Mouse (Mus musculus) midbrain, embryonic 11.5 days (tissue): ENCODE measurements around the gene Trim40. TPM values are rescaled to one million over a fixed set of nuclear protein-coding genes. Genes with fewer than 3 reads are reported as not detected.
A peak's percentile ranks its signal among the peaks of the same experiment; 100 is the strongest.

Source experiments
- ATAC-seq: fragments of 200-750 bp; cut with Nextera tagmentation; 2 replicates; pipeline ENCODE4 v1.8.0; 2017; ENCODE audit warnings: moderate TSS enrichment, moderate library complexity; ENCODE audit not compliant: low FRiP score
- DNase-seq: peaks from one replicate; pipeline ENCODE4 v3.0.0; 2015; ENCODE audit warnings: low spot score; ENCODE audit errors: missing footprints
- H3K27ac ChIP-seq: fragments of 300-500 bp; sonication (generic); 2 replicates; pipeline ENCODE4 v1.5.1; 2014; ENCODE audit warnings: low read depth, low read length
- H3K27me3 ChIP-seq: fragments of 300-500 bp; sonication (generic); 2 replicates; pipeline ENCODE4 v1.6.1; 2014; ENCODE audit warnings: mild to moderate bottlenecking, low read length, moderate library complexity, mixed read lengths; ENCODE audit not compliant: control insufficient read depth, insufficient read depth
- H3K36me3 ChIP-seq: fragments of 300-500 bp; sonication (generic); 2 replicates; pipeline ENCODE4 v1.6.1; 2014; ENCODE audit warnings: mild to moderate bottlenecking, low read length, moderate library complexity, mixed read lengths; ENCODE audit not compliant: control insufficient read depth, insufficient read depth
- H3K4me1 ChIP-seq: fragments of 300-500 bp; sonication (generic); 2 replicates; pipeline ENCODE4 v1.6.1; 2014; ENCODE audit warnings: low read length; ENCODE audit not compliant: control insufficient read depth, insufficient read depth
- H3K4me2 ChIP-seq: fragments of 300-500 bp; sonication (generic); 2 replicates; pipeline ENCODE4 v1.6.1; 2014; ENCODE audit warnings: mild to moderate bottlenecking, moderate library complexity
- H3K4me3 ChIP-seq: fragments of 300-500 bp; sonication (generic); 2 replicates; pipeline ENCODE4 v1.5.1; 2014; ENCODE audit warnings: low read depth, low read length
- H3K9ac ChIP-seq: fragments of 300-500 bp; sonication (generic); 2 replicates; pipeline ENCODE4 v1.6.1; 2014; ENCODE audit warnings: low read length
- H3K9me3 ChIP-seq: fragments of 300-500 bp; sonication (generic); 2 replicates; pipeline ENCODE4 v1.6.1; 2016; ENCODE audit warnings: low read length; ENCODE audit not compliant: control insufficient read depth
- WGBS: fragments of 180-500 bp; shearing (Covaris S2); extraction: QIAGEN DNeasy Blood & Tissue Kit; methylation state at CpG from one replicate; pipeline ENCODE4 v1.1.7; 2014; 5-methylcytosine and 5-hydroxymethylcytosine counted together
- polyA plus RNA-seq: library from polyadenylated mRNA; unstranded; fragments of >200 nt; fragmentation: Nextera tagmentation; extraction: Ambion mirVana; gene quantifications from 2 replicates; pipeline ENCODE4 v1.2.1, GENCODE M21; 2014

The Trim40 gene
- polyA plus RNA-seq, 1 experiment from 2014 or later: not detected

- Histone ChIP-seq H3K36me3 (no peaks in the 10 kb centered on the region), H3K4me2 (no peak overlapping the region), H3K9ac (no peak overlapping the region), H3K4me1 (no peaks in the 10 kb centered on the region), H3K27ac (no peak overlapping the region), H3K27me3 (0 out of 2 replicates have a peak, but pooled peaks cover 2% of the 10 kb centered on the region), H3K9me3 (no peaks in the 10 kb centered on the region), H3K4me3 (no peak overlapping the region)
- 77% methylated on average over 25 of the region's 25 CpGs for WGBS
- DNase-seq (peak; percentile 62), ATAC-seq (no peak)
Observed at GRCm38 (mm10) chr17:36869955-36870810, 19.7 kb downstream of the Trim40 start.

GRCm38 (mm10) chr17:36869284-36869954, 20.5 kb downstream of the Trim40 start, which contains the start of gene Trim10:
Gene Trim10, plus strand, starts transcription at chr17:36869574.
- Histone ChIP-seq H3K27ac (no peak within 1 kb of the TSS), H3K4me3 (no peak within 1 kb of the TSS), H3K9me3 (no peaks in the 10 kb centered on the region), H3K9ac (no peak within 1 kb of the TSS), H3K27me3 (0 out of 2 replicates have a peak, but pooled peaks cover 2% of the 10 kb centered on the region), H3K4me2 (no peak within 1 kb of the TSS), H3K36me3 (no peaks in the 10 kb centered on the region), H3K4me1 (no peaks in the 10 kb centered on the region)
- ATAC-seq (no peak), DNase-seq (peak; percentile 65)
- WGBS: 85% methylated on average over 4 of the region's 4 CpGs

- no peaks in the 10 kb centered on the region for H3K9me3 ChIP-seq
- no peaks in the 10 kb centered on the region for H3K4me1 ChIP-seq
- ATAC-seq (no peak), DNase-seq (peak; percentile 77)
- H3K4me3 ChIP-seq: no peak overlapping the region
- no peak overlapping the region for H3K9ac ChIP-seq
- 0 out of 2 replicates have a peak, but pooled peaks cover 2% of the 10 kb centered on the region for H3K27me3 ChIP-seq
- H3K4me2 ChIP-seq: no peak overlapping the region
- H3K36me3 ChIP-seq: no peaks in the 10 kb centered on the region
- WGBS: 81% methylated on average over 2 of the region's 2 CpGs
- no peak overlapping the region for H3K27ac ChIP-seq
Observed at GRCm38 (mm10) chr17:36868836-36869235, 21.1 kb downstream of the Trim40 start.

- Histone ChIP-seq H3K4me3 (no peak within 1 kb of the TSS), H3K9ac (peak within 1 kb of the TSS; percentile 28; the same call in 1 of the 2 replicates), H3K4me1 (no peaks in the 10 kb centered on the region), H3K4me2 (peak within 1 kb of the TSS; percentile 35), H3K9me3 (no peaks in the 10 kb centered on the region), H3K27ac (no peak within 1 kb of the TSS), H3K27me3 (0 out of 2 replicates have a peak, but pooled peaks cover 2% of the 10 kb centered on the region), H3K36me3 (no peaks in the 10 kb centered on the region)
- 17% methylated on average over 29 of the region's 29 CpGs for WGBS
- ATAC-seq: peak; percentile 42; the same call in 1 of the 2 replicates
- DNase-seq: peak; percentile 77
Observed at GRCm38 (mm10) chr17:36866719-36867527, 23.0 kb downstream of the Trim40 start, which contains the start of gene Trim15. Gene Trim15, minus strand, starts transcription at chr17:36867210.

GRCm38 (mm10) chr17:36861680-36862079, 28.2 kb downstream of the Trim40 start:
- WGBS: 78% methylated on average over 2 of the region's 2 CpGs
- Histone ChIP-seq H3K9me3 (no peaks in the 10 kb centered on the region), H3K27ac (no peak overlapping the region), H3K4me3 (no peak overlapping the region), H3K4me1 (no peaks in the 10 kb centered on the region), H3K36me3 (peaks cover 7% of the 10 kb centered on the region), H3K4me2 (no peak overlapping the region), H3K9ac (no peak overlapping the region), H3K27me3 (no peaks in the 10 kb centered on the region)
- DNase-seq (peak; percentile 26), ATAC-seq (no peak)

- Histone ChIP-seq H3K36me3 (peaks cover 17% of the 10 kb centered on the region), H3K9me3 (no peaks in the 10 kb centered on the region), H3K4me2 (no peak overlapping the region), H3K27me3 (no peaks in the 10 kb centered on the region), H3K4me3 (no peak overlapping the region), H3K9ac (no peak overlapping the region), H3K27ac (no peak overlapping the region), H3K4me1 (no peaks in the 10 kb centered on the region)
- DNase-seq (no peak), ATAC-seq (no peak)
- 91% methylated on average over 3 of the region's 3 CpGs for WGBS
Observed at GRCm38 (mm10) chr17:36858181-36858580, 31.7 kb downstream of the Trim40 start.

GRCm38 (mm10) chr17:36856236-36856635, 33.7 kb downstream of the Trim40 start:
- Histone ChIP-seq H3K4me1 (no peaks in the 10 kb centered on the region), H3K9ac (no peak overlapping the region), H3K27ac (no peak overlapping the region), H3K36me3 (peaks cover 22% of the 10 kb centered on the region), H3K9me3 (no peaks in the 10 kb centered on the region), H3K4me3 (no peak overlapping the region), H3K4me2 (no peak overlapping the region), H3K27me3 (no peaks in the 10 kb centered on the region)
- DNase-seq (no peak), ATAC-seq (no peak)
- WGBS: 95% methylated on average over 4 of the region's 4 CpGs

GRCm38 (mm10) chr17:36855484-36855883, 34.4 kb downstream of the Trim40 start:
- DNase-seq (no peak), ATAC-seq (no peak)
- Histone ChIP-seq H3K4me2 (no peak overlapping the region), H3K4me3 (no peak overlapping the region), H3K36me3 (peaks cover 23% of the 10 kb centered on the region), H3K27ac (no peak overlapping the region), H3K9ac (no peak overlapping the region), H3K4me1 (no peaks in the 10 kb centered on the region), H3K9me3 (no peaks in the 10 kb centered on the region), H3K27me3 (no peaks in the 10 kb centered on the region)
- 94% methylated on average over 3 of the region's 3 CpGs for WGBS
